Mouse (Mus musculus) liver, adult 2 months (tissue): Measurements from ENCODE around the gene Scamp1.

ENCODE experiments used
- CTCF ChIP-seq: fragments of 200-500 bp; IDR thresholded peaks from 2 replicates; pipeline ENCODE4 v1.5.1; 2011; ENCODE audit warnings: low read depth, low read length, control low read depth
- POLR2A ChIP-seq: fragments of 200-500 bp; IDR thresholded peaks from 2 replicates; pipeline ENCODE4 v1.6.1; 2011; ENCODE audit warnings: low read length, control low read depth; ENCODE audit not compliant: insufficient read depth; ENCODE audit errors: extremely low read depth

DNA sequence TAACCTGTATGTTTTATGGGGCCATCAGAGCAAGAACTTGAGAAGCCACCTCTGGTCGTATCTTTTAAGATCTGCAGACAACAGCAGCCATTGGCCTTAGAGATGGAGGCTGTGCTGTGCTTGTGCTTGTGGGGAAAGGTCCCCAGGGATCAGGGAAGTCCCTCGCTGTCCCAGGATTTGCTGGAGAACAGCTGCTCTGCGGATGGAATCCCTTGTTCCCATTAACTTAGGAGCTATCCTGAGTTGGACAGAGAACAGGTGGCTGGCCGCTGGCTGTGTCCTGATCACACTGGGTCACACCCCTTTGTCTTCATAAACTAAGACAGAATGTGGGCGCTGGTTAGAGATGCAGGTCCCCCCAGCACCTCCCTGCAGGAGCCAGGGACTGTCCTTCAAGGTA, 117.3 kb downstream of the Scamp1 start:
- TF ChIP-seq CTCF (no peak), POLR2A (no peak)
